Mouse (Mus musculus) heart, postnatal 0 days (tissue): Measurements from ENCODE around the gene Ssc5d.

Experiments used
- CTCF ChIP-seq: IDR thresholded peaks from 2 replicates; pipeline ENCODE4 v1.5.1; 2016; ENCODE audit warnings: antibody characterized with exemption, control low read depth, low read depth
- EP300 ChIP-seq: IDR thresholded peaks from 2 replicates; pipeline ENCODE4 v1.6.1; 2016; ENCODE audit warnings: antibody characterized with exemption, low read depth

GRCm38 (mm10) chr7:4920496-4920895 is 5.1 kb upstream of the Ssc5d start:
- TF ChIP-seq CTCF (no peak), EP300 (no peak)
